Mouse (Mus musculus) cortical plate, adult 2 months (tissue): ENCODE measurements at regions not wholly inside any gene's neighbourhood (a gene's known extent, or its start where the extent isn't known, plus 50 kb on each side); places are given as distances from the start of the nearest gene placed in this dataset.

Experiments used
- H3K27ac ChIP-seq: fragments of 200-500 bp; 2 replicates; pipeline ENCODE4 v1.5.1; 2012; ENCODE audit warnings: low read length, control low read depth, inconsistent platforms; ENCODE audit not compliant: insufficient read depth
- H3K4me1 ChIP-seq: fragments of 200-500 bp; 2 replicates; pipeline ENCODE4 v1.6.1; 2011; ENCODE audit warnings: low read length; ENCODE audit not compliant: control insufficient read depth, insufficient read depth
- H3K4me3 ChIP-seq: fragments of 200-500 bp; 2 replicates; pipeline ENCODE4 v1.5.1; 2011; ENCODE audit warnings: mild to moderate bottlenecking, low read length, control low read depth; ENCODE audit not compliant: insufficient read depth
- CTCF ChIP-seq: fragments of 200-500 bp; IDR thresholded peaks from 2 replicates; pipeline ENCODE4 v1.5.1; 2011; ENCODE audit warnings: mild to moderate bottlenecking, control low read depth, low read length; ENCODE audit not compliant: insufficient read depth; ENCODE audit errors: extremely low read depth
- POLR2A ChIP-seq: fragments of 200-500 bp; IDR thresholded peaks from 2 replicates; pipeline ENCODE4 v1.6.1; 2011; ENCODE audit warnings: mild to moderate bottlenecking, low read length, control low read depth; ENCODE audit not compliant: insufficient read depth; ENCODE audit errors: extremely low read depth

- H3K4me3 ChIP-seq: no peak overlapping the region
- TF ChIP-seq POLR2A (no peak), CTCF (no peak)
- no peaks in the 10 kb centered on the region for H3K4me1 ChIP-seq
- H3K27ac ChIP-seq: no peak overlapping the region
Measured at GRCm38 (mm10) chr10:9157299-9158215, 271.7 kb upstream of the Sash1 start.

- H3K27ac ChIP-seq: no peak overlapping the region
- no peak overlapping the region for H3K4me3 ChIP-seq
- TF ChIP-seq POLR2A (no peak), CTCF (no peak)
- no peaks in the 10 kb centered on the region for H3K4me1 ChIP-seq
Measured at GRCm38 (mm10) chr10:9136099-9136498, 250.2 kb upstream of the Sash1 start.

- H3K4me3 ChIP-seq: no peak overlapping the region
- H3K4me1 ChIP-seq: no peaks in the 10 kb centered on the region
- TF ChIP-seq POLR2A (no peak), CTCF (no peak)
- no peak overlapping the region for H3K27ac ChIP-seq
Measured at GRCm38 (mm10) chr10:9134293-9135021, 248.6 kb upstream of the Sash1 start.

- Histone ChIP-seq H3K4me3 (no peak overlapping the region), H3K4me1 (no peaks in the 10 kb centered on the region), H3K27ac (no peak overlapping the region)
- TF ChIP-seq CTCF: no peak
- TF ChIP-seq POLR2A: no peak
Measured at GRCm38 (mm10) chr10:9130061-9130460, 244.2 kb upstream of the Sash1 start.

- TF ChIP-seq POLR2A (no peak), CTCF (no peak)
- Histone ChIP-seq H3K4me3 (no peak overlapping the region), H3K27ac (no peak overlapping the region), H3K4me1 (no peaks in the 10 kb centered on the region; the same call in 1 of the 2 replicates)
Measured at GRCm38 (mm10) chr10:9119249-9119648, 233.4 kb upstream of the Sash1 start.

GRCm38 (mm10) chr10:9117648-9118551, 232.0 kb upstream of the Sash1 start:
- TF ChIP-seq POLR2A: 0 out of 2 replicates have a peak, but pooled peaks have one; percentile 9
- TF ChIP-seq CTCF: no peak
- Histone ChIP-seq H3K4me1 (no peaks in the 10 kb centered on the region; the same call in 1 of the 2 replicates), H3K4me3 (peak overlapping the region; percentile 55), H3K27ac (no peak overlapping the region; the same call in 1 of the 2 replicates)

- Histone ChIP-seq H3K4me3 (peak overlapping the region; percentile 55), H3K27ac (no peak overlapping the region), H3K4me1 (no peaks in the 10 kb centered on the region; the same call in 1 of the 2 replicates)
- TF ChIP-seq POLR2A (no peak), CTCF (no peak)
Measured at GRCm38 (mm10) chr10:9117134-9117533, 231.3 kb upstream of the Sash1 start.

- TF ChIP-seq CTCF: no peak
- TF ChIP-seq POLR2A: no peak
- H3K4me1 ChIP-seq: no peaks in the 10 kb centered on the region; the same call in 1 of the 2 replicates
- H3K4me3 ChIP-seq: no peak overlapping the region
- no peak overlapping the region for H3K27ac ChIP-seq
Measured at GRCm38 (mm10) chr10:9113706-9114105, 227.8 kb upstream of the Sash1 start.

- H3K4me3 ChIP-seq: no peak overlapping the region
- H3K27ac ChIP-seq: no peak overlapping the region
- H3K4me1 ChIP-seq: no peaks in the 10 kb centered on the region; the same call in 1 of the 2 replicates
Measured at GRCm38 (mm10) chr10:9111051-9111450, 225.2 kb upstream of the Sash1 start.

More at GRCm38 (mm10) chr10:9111051-9111450, 225.2 kb upstream of the Sash1 start:
- no peak for TF ChIP-seq POLR2A
- no peak for TF ChIP-seq CTCF
